Mouse (Mus musculus) heart, postnatal 0 days (tissue): ENCODE measurements around the gene Hspa1l. TPM values are rescaled to one million over a fixed set of nuclear protein-coding genes. Genes with fewer than 3 reads are reported as not detected.
"Not testable (repeated sequence)": the region's sequence is repeated elsewhere in the genome, so short reads cannot be mapped to it uniquely, and the experiment has no call there.

Experiments used
- ATAC-seq: fragments of 200-750 bp; cut with Nextera tagmentation; 2 replicates; pipeline ENCODE4 v1.8.0; 2017; ENCODE audit warnings: low read depth, moderate number of reproducible peaks, moderate library complexity; ENCODE audit not compliant: insufficient read depth
- DNase-seq: peaks from one replicate; pipeline ENCODE4 v3.0.0-alpha.2; 2016; ENCODE audit warnings: low spot score
- H3K27ac ChIP-seq: fragments of 300-500 bp; sonication (generic); 2 replicates; pipeline ENCODE4 v1.5.1; 2014; ENCODE audit warnings: low read depth, mild to moderate bottlenecking
- H3K27me3 ChIP-seq: fragments of 300-500 bp; sonication (generic); 2 replicates; pipeline ENCODE4 v1.6.1; 2014; ENCODE audit warnings: low read length, mixed read lengths; ENCODE audit not compliant: control insufficient read depth, insufficient read depth
- H3K36me3 ChIP-seq: fragments of 300-500 bp; sonication (generic); replicated peaks from 2 replicates; pipeline ENCODE4 v1.6.1; 2014; ENCODE audit warnings: low read length, mixed read lengths; ENCODE audit not compliant: control insufficient read depth, insufficient read depth
- H3K4me1 ChIP-seq: fragments of 300-500 bp; sonication (generic); 2 replicates; pipeline ENCODE4 v1.6.1; 2014; ENCODE audit warnings: antibody characterized with exemption; ENCODE audit not compliant: control insufficient read depth, insufficient read depth
- H3K4me2 ChIP-seq: fragments of 300-500 bp; sonication (generic); 2 replicates; pipeline ENCODE4 v1.6.1; 2014; ENCODE audit warnings: low read depth, mild to moderate bottlenecking, low read length, moderate library complexity
- H3K4me3 ChIP-seq: fragments of 300-500 bp; sonication (generic); 2 replicates; pipeline ENCODE4 v1.5.1; 2014; ENCODE audit warnings: low read depth, low read length
- H3K9ac ChIP-seq: fragments of 300-500 bp; sonication (generic); replicated peaks from 2 replicates; pipeline ENCODE4 v1.6.1; 2014; ENCODE audit warnings: low read depth, low read length, mixed read lengths
- H3K9me3 ChIP-seq: fragments of 300-500 bp; sonication (generic); replicated peaks from 2 replicates; pipeline ENCODE4 v1.6.1; 2016; ENCODE audit warnings: low read length; ENCODE audit not compliant: control insufficient read depth
- CTCF ChIP-seq: IDR thresholded peaks from 2 replicates; pipeline ENCODE4 v1.5.1; 2016; ENCODE audit warnings: antibody characterized with exemption, control low read depth, low read depth
- EP300 ChIP-seq: IDR thresholded peaks from 2 replicates; pipeline ENCODE4 v1.6.1; 2016; ENCODE audit warnings: antibody characterized with exemption, low read depth
- WGBS: fragments of 180-500 bp; shearing (Covaris S2); extraction: QIAGEN DNeasy Blood & Tissue Kit; methylation state at CpG from one replicate; pipeline ENCODE4 v1.1.7; 2014; 5-methylcytosine and 5-hydroxymethylcytosine counted together
- polyA plus RNA-seq: library from polyadenylated mRNA; unstranded; fragments of >200 nt; fragmentation: Nextera tagmentation; extraction: Ambion mirVana; gene quantifications from 2 replicates; pipeline ENCODE4 v1.2.1, GENCODE M21; 2015
- total RNA-seq: library from RNA; depleted of rRNA; stranded (reverse); fragments of >200 nt; gene quantifications from 2 replicates; pipeline ENCODE4 v1.2.3, GENCODE M21; 2014; ENCODE audit warnings: low replicate concordance

The Hspa1l gene
- total and polyA plus RNA-seq, 2 experiments from 2014 or later = 1.8 to 3.3 TPM

GRCm38 (mm10) chr17:34981690-34982180, 9.2 kb downstream of the Hspa1l start, which contains the start of gene Lsm2:
TSS of gene Lsm2 (plus strand) at chr17:34981862.
- no peaks in the 10 kb centered on the region for H3K27me3 ChIP-seq
- H3K27ac ChIP-seq = peak within 1 kb of the TSS; percentile 93
- peak within 1 kb of the TSS; percentile 73 for H3K9ac ChIP-seq
- under 1% methylated on average over 56 of the region's 58 CpGs for WGBS
- ATAC-seq (peak; percentile 94), DNase-seq (peak; percentile 94)
- peaks cover 13% of the 10 kb centered on the region for H3K4me1 ChIP-seq
- peaks cover 19% of the 10 kb centered on the region for H3K36me3 ChIP-seq
- H3K9me3 ChIP-seq = no peaks in the 10 kb centered on the region
- H3K4me2 ChIP-seq = peak within 1 kb of the TSS; percentile 96
- TF ChIP-seq EP300 (peak; percentile 76; the same call in 1 of the 2 replicates), CTCF (no peak)
- H3K4me3 ChIP-seq = peak within 1 kb of the TSS; percentile 85

- DNase-seq = no peak
- H3K4me1 ChIP-seq = peaks cover 13% of the 10 kb centered on the region
- no peaks in the 10 kb centered on the region for H3K9me3 ChIP-seq
- no peak for TF ChIP-seq CTCF
- TF ChIP-seq EP300 = no peak
- peak overlapping the region; percentile 73 for H3K9ac ChIP-seq
- 0% methylated on average over 15 of the region's 15 CpGs for WGBS
- peak overlapping the region; percentile 96 for H3K4me2 ChIP-seq
- peak overlapping the region; percentile 85 for H3K4me3 ChIP-seq
- ATAC-seq = no peak
- H3K36me3 ChIP-seq = peaks cover 19% of the 10 kb centered on the region
- peak overlapping the region; percentile 93 for H3K27ac ChIP-seq
- no peaks in the 10 kb centered on the region for H3K27me3 ChIP-seq
These were observed 9.8 kb downstream of the Hspa1l start for GRCm38 (mm10) chr17:34982328-34982727.

- DNase-seq (peak; percentile 46), ATAC-seq (no peak)
- 82% methylated on average over 2 of the region's 2 CpGs for WGBS
- TF ChIP-seq CTCF (peak; percentile 75), EP300 (no peak)
- Histone ChIP-seq H3K27ac (no peak overlapping the region), H3K36me3 (peaks cover 19% of the 10 kb centered on the region), H3K4me2 (no peak overlapping the region), H3K4me1 (peaks cover 13% of the 10 kb centered on the region), H3K9me3 (no peaks in the 10 kb centered on the region), H3K4me3 (no peak overlapping the region), H3K27me3 (no peaks in the 10 kb centered on the region), H3K9ac (no peak overlapping the region)
These were observed 11.7 kb downstream of the Hspa1l start for GRCm38 (mm10) chr17:34984218-34984617.

- H3K9me3 ChIP-seq = no peaks in the 10 kb centered on the region
- no peaks in the 10 kb centered on the region for H3K27me3 ChIP-seq
- H3K4me1 ChIP-seq = peaks cover 13% of the 10 kb centered on the region
- TF ChIP-seq CTCF = no peak
- no peak for TF ChIP-seq EP300
- H3K9ac ChIP-seq = no peak overlapping the region
- ATAC-seq (no peak), DNase-seq (no peak)
- H3K27ac ChIP-seq = no peak overlapping the region
- no peak overlapping the region for H3K4me3 ChIP-seq
- H3K36me3 ChIP-seq = peaks cover 16% of the 10 kb centered on the region; the same call in 1 of the 2 replicates
- no peak overlapping the region for H3K4me2 ChIP-seq
These were observed 22.2 kb downstream of the Hspa1l start for GRCm38 (mm10) chr17:34994751-34995150.

GRCm38 (mm10) chr17:34995192-34995591, 22.7 kb downstream of the Hspa1l start:
- not testable (repeated sequence) for H3K9me3 ChIP-seq, ATAC-seq
- WGBS = 89% methylated on average over 4 of the region's 4 CpGs

GRCm38 (mm10) chr17:34995927-34996326, 23.4 kb downstream of the Hspa1l start:
- 93% methylated on average over 4 of the region's 4 CpGs for WGBS
- not testable (repeated sequence) for DNase-seq, H3K4me2 ChIP-seq, H3K9ac ChIP-seq, H3K9me3 ChIP-seq, H3K4me3 ChIP-seq, ATAC-seq, H3K27me3 ChIP-seq, H3K27ac ChIP-seq
- peaks cover 17% of the 10 kb centered on the region for H3K4me1 ChIP-seq
- H3K36me3 ChIP-seq = peaks cover 16% of the 10 kb centered on the region; the same call in 1 of the 2 replicates

More at GRCm38 (mm10) chr17:34995192-34995591, 22.7 kb downstream of the Hspa1l start:
- not testable (repeated sequence) for H3K4me3 ChIP-seq, H3K27ac ChIP-seq, H3K4me2 ChIP-seq, DNase-seq, H3K27me3 ChIP-seq, H3K9ac ChIP-seq
- H3K36me3 ChIP-seq = peaks cover 16% of the 10 kb centered on the region; the same call in 1 of the 2 replicates
- peaks cover 17% of the 10 kb centered on the region for H3K4me1 ChIP-seq
